Mouse (Mus musculus) gastrocnemius, postnatal 10 days (tissue): ENCODE results near the gene Try10. TPM values are rescaled to one million over a fixed set of nuclear protein-coding genes. Genes with fewer than 3 reads are reported as not detected.
"Not testable (repeated sequence)": the region's sequence is repeated elsewhere in the genome, so short reads cannot be mapped to it uniquely, and the experiment has no call there.

Source experiments
- DNase-seq: peaks from one replicate; pipeline ENCODE4 v3.0.0; 2021; ENCODE audit warnings: mixed read lengths
- long read RNA-seq, 2 experiments: library from polyadenylated mRNA; stranded (forward); transcript quantifications; one replicate each; pipeline ENCODE4 v2.0.0; 2021
- total RNA-seq, 2 experiments: library from RNA; stranded (reverse); gene quantifications; 2 replicates each; pipeline ENCODE4 v1.2.3; 2021

The Try10 gene
- not detected for total RNA-seq
- long read RNA-seq, experiment 1: 0 reads
- long read RNA-seq, experiment 2: 0 reads

GRCm38 (mm10) chr6:41353932-41354331, at the start of gene Try10:
Gene Try10 (plus strand): TSS chr6:41354105.
- DNase-seq: no peak

GRCm38 (mm10) chr6:41316741-41317140, 37.2 kb upstream of the Try10 start, which contains the start of gene Try5:
Gene Try5 (minus strand): TSS chr6:41316841.
- DNase-seq: not testable (repeated sequence)

GRCm38 (mm10) chr6:41373772-41374171, 19.9 kb downstream of the Try10 start:
- DNase-seq: not testable (repeated sequence)

- DNase-seq: not testable (repeated sequence)
Measured at GRCm38 (mm10) chr6:41377578-41377977, 23.7 kb downstream of the Try10 start, which contains the start of gene Prss3. Gene Prss3 (minus strand): TSS chr6:41377678.

GRCm38 (mm10) chr6:41386781-41387180, 32.9 kb downstream of the Try10 start:
- no peak for DNase-seq

- DNase-seq: not testable (repeated sequence)
Measured at GRCm38 (mm10) chr6:41391640-41392039, 37.7 kb downstream of the Try10 start.

GRCm38 (mm10) chr6:41392056-41392455, 38.2 kb downstream of the Try10 start, which contains the start of gene Gm5771:
Gene Gm5771 (plus strand): TSS chr6:41392356.
- DNase-seq: not testable (repeated sequence)

Other genes starting within 250 kb of the Try10 start
- gene Try4, start 51.8 kb upstream of the Try10 start, total RNA-seq: not detected
- not detected for gene Try5, start 37.3 kb upstream of the Try10 start, total RNA-seq
- gene Prss3, start 23.6 kb downstream of the Try10 start, total RNA-seq: not detected
- gene Gm5771, start 38.3 kb downstream of the Try10 start, total RNA-seq: not detected
- gene Gm10334, start 92.0 kb downstream of the Try10 start, total RNA-seq: not detected
- not detected for gene Prss1, start 104.8 kb downstream of the Try10 start, total RNA-seq
- gene Prss2, start 167.7 kb downstream of the Try10 start, total RNA-seq: not detected